Mouse (Mus musculus): ENCODE data around the gene Rpe.

DNA sequence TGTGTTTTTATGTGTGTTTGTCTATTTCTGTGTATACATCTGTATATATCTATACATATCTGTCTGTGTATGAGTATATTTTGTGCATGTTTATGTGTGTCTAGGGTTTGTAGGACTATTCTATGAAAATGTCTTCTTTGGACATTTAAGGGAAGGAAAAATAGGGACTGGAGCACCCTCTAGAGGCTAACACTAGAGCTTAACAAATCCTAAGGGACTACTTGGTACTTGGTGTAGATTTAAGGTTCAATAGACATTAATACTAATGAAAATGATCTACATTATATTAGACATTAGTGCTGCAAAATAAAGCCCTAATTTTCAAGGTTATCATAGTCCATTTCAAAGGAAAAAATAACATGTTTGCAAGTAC lies 44.9 kb upstream of the Rpe start:
- TF ChIP-seq CTCF (IDR thresholded peaks at IDR 0.05; ENCODE audit: low read depth) = peak; percentile 53
- no peak for TF ChIP-seq EP300 (IDR thresholded peaks at IDR 0.05; ENCODE audit: low read depth)

Measured in liver, postnatal 0 days (tissue).